Mouse (Mus musculus) kidney, adult 2 months (tissue): ENCODE data around the gene Kcnq1.

Source experiments
- CTCF ChIP-seq: fragments of 200-500 bp; conservative IDR thresholded peaks from 2 replicates; pipeline ENCODE4 v1.5.1; 2011; ENCODE audit warnings: low read depth, mild to moderate bottlenecking, control low read depth, low read length, moderate library complexity, mixed read lengths; ENCODE audit not compliant: insufficient read depth, insufficient read length
- POLR2A ChIP-seq: fragments of 200-500 bp; IDR thresholded peaks from one replicate; pipeline ENCODE4 v1.6.1; 2011; ENCODE audit warnings: low read depth, low read length, control low read depth

GRCm38 (mm10) chr7:143408615-143409021, 302.5 kb downstream of the Kcnq1 start:
- TF ChIP-seq POLR2A (no peak), CTCF (no peak)
